Mouse (Mus musculus) G1E (cell line): Measurements from ENCODE around the gene Fcrl1.
"Not testable (repeated sequence)": the region's sequence is repeated elsewhere in the genome, so short reads cannot be mapped to it uniquely, and the experiment has no call there.

Experiments
- CTCF ChIP-seq: IDR thresholded peaks from 2 replicates; pipeline ENCODE4 v1.5.1; 2012; ENCODE audit warnings: low read depth, low read length, inconsistent platforms, mixed read lengths
- GATA1 ChIP-seq: IDR thresholded peaks from 2 replicates; pipeline ENCODE4 v1.6.1; 2012; ENCODE audit warnings: borderline replicate concordance, low read length, inconsistent platforms, mixed read lengths
- TAL1 ChIP-seq: conservative IDR thresholded peaks from 2 replicates; pipeline ENCODE4 v1.6.1; 2012; ENCODE audit warnings: low read depth, low read length, inconsistent platforms, mixed read lengths

GRCm38 (mm10) chr3:87379641-87380315, 3.6 kb downstream of the Fcrl1 start:
- TF ChIP-seq CTCF, GATA1, TAL1: not testable (repeated sequence)
